Mouse (Mus musculus) activated CD4-positive, CD25-positive, alpha-beta regulatory T cell, adult 4 months (primary cell): ENCODE data around the gene Gm13199. TPM values are rescaled to one million over a fixed set of nuclear protein-coding genes. Genes with fewer than 3 reads are reported as not detected.

Source experiments
- ATAC-seq: one replicate; pipeline ENCODE4 v1.8.0; 2017
- polyA plus RNA-seq, 2 experiments: library from polyadenylated mRNA; unstranded; fragments of 100-300 nt; shearing (Covaris generic); gene quantifications; one replicate each; pipeline ENCODE4 v1.2.1; 2017

The Gm13199 gene
- polyA plus RNA-seq, 2 experiments from 2014 or later: 0.97 to 1.0 TPM

DNA sequence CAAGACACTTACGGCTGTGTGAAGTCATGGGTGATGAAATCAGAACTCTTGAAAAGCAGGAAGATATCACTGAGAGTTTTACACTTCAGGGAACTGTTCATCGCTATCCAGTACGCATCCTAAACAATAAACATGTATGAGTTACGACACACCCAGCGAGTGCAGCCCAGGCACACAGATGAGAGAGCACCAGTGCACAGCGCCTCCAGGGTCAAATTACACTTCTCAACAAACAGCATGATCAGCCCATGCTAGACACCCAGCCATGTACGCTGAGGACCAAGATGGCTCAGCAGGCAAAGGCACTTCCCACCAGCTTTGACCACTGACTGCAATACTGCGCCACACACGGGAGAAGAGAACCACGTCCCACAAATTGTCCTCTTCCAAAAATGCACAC, 41.5 kb downstream of the Gm13199 start:
- no peak for ATAC-seq

Other genes with a start within 250 kb of the Gm13199 start
- gene Camk1d, start 148.4 kb downstream of the Gm13199 start, polyA plus RNA-seq: 10 to 100 TPM in 1 of 2 experiments, 1 to 10 TPM in 1; 8.3 to 10.5 TPM
- gene Nudt5, start 17.9 kb downstream of the Gm13199 start, polyA plus RNA-seq: 10 to 100 TPM; 52.1 to 59.6 TPM
- 100 to 1,000 TPM; 159 to 183 TPM for gene Cdc123, start 17.8 kb downstream of the Gm13199 start, polyA plus RNA-seq
- gene Sec61a2, start 32.5 kb upstream of the Gm13199 start, polyA plus RNA-seq: 10 to 100 TPM; 13.4 to 14.8 TPM
- gene Dhtkd1, start 79.9 kb upstream of the Gm13199 start, polyA plus RNA-seq: under 1 TPM in 1 of 2 experiments, not detected in 1; 0.37 TPM
- gene Upf2, start 88.5 kb upstream of the Gm13199 start, polyA plus RNA-seq: 10 to 100 TPM; 16.9 to 18.7 TPM